Mouse (Mus musculus): Measurements from ENCODE around the gene Sult2b1. TPM values are rescaled to one million over a fixed set of nuclear protein-coding genes. Genes with fewer than 3 reads are reported as not detected.

Sult2b1 gene
- total RNA-seq, 2 experiments from 2014 or later = not detected

Other genes starting within 250 kb of the Sult2b1 start
- 1 to 10 TPM in 1 of 2 experiments, not detected in 1; 8.0 TPM for gene Hsd17b14, start 229.8 kb downstream of the Sult2b1 start, total RNA-seq (2023)
- gene Bcat2, start 214.5 kb downstream of the Sult2b1 start, total RNA-seq (2023) = 10 to 100 TPM; 28.7 to 47.2 TPM
- not detected for gene Fgf21, start 169.2 kb downstream of the Sult2b1 start, total RNA-seq (2023)
- gene Fut1, start 167.4 kb downstream of the Sult2b1 start, total RNA-seq (2023) = not detected
- gene Izumo1, start 162.9 kb downstream of the Sult2b1 start, total RNA-seq (2023) = not detected
- not detected for gene Rasip1, start 157.2 kb downstream of the Sult2b1 start, total RNA-seq (2023)
- not detected for gene Mamstr, start 144.7 kb downstream of the Sult2b1 start, total RNA-seq (2023)
- gene Fut2, start 118.3 kb downstream of the Sult2b1 start, total RNA-seq (2023) = not detected
- not detected for gene Ntn5, start 100.6 kb downstream of the Sult2b1 start, total RNA-seq (2023)
- not detected for gene Sec1, start 90.3 kb downstream of the Sult2b1 start, total RNA-seq (2023)
- gene Car11, start 84.8 kb downstream of the Sult2b1 start, total RNA-seq (2023) = not detected
- 10 to 100 TPM; 18.5 to 23.3 TPM for gene Dbp, start 79.6 kb downstream of the Sult2b1 start, total RNA-seq (2023)
- gene Rpl18, start 69.2 kb downstream of the Sult2b1 start, total RNA-seq (2023) = 1,000 to 10,000 TPM; 1,959 to 2,082 TPM
- gene Sphk2, start 66.7 kb downstream of the Sult2b1 start, total RNA-seq (2023) = 10 to 100 TPM; 33.4 to 41.2 TPM
- under 1 TPM; 0.42 to 0.99 TPM for gene Fam83e, start 63.5 kb downstream of the Sult2b1 start, total RNA-seq (2023)
- not detected for gene Spaca4, start 58.9 kb downstream of the Sult2b1 start, total RNA-seq (2023)
- gene Lmtk3, start 931 bp downstream of the Sult2b1 start, total RNA-seq (2023) = under 1 TPM in 1 of 2 experiments, not detected in 1; 0.26 TPM
- gene Cyth2, start 29.9 kb upstream of the Sult2b1 start, total RNA-seq (2023) = 100 to 1,000 TPM; 108 to 146 TPM
- 1 to 10 TPM; 2.3 to 3.3 TPM for gene Kcnj14, start 40.1 kb upstream of the Sult2b1 start, total RNA-seq (2023)
- 10 to 100 TPM; 27.9 to 32.7 TPM for gene Grwd1, start 46.3 kb upstream of the Sult2b1 start, total RNA-seq (2023)
- gene Kdelr1, start 88.1 kb upstream of the Sult2b1 start, total RNA-seq (2023) = 10 to 100 TPM; 60.0 to 71.8 TPM
- under 1 TPM; 0.38 to 0.47 TPM for gene Grin2d, start 93.7 kb upstream of the Sult2b1 start, total RNA-seq (2023)
- gene Syngr4, start 112.0 kb upstream of the Sult2b1 start, total RNA-seq (2023) = not detected
- 10 to 100 TPM in 1 of 2 experiments, 1 to 10 TPM in 1; 7.6 to 10.8 TPM for gene Tmem143, start 112.3 kb upstream of the Sult2b1 start, total RNA-seq (2023)
- 100 to 1,000 TPM; 199 to 219 TPM for gene Emp3, start 136.7 kb upstream of the Sult2b1 start, total RNA-seq (2023)
- 1 to 10 TPM; 6.3 TPM for gene Ccdc114, start 139.4 kb upstream of the Sult2b1 start, total RNA-seq (2023)
- not detected for gene Abcc6, start 245.6 kb upstream of the Sult2b1 start, total RNA-seq (2023)
- 10 to 100 TPM; 41.5 to 43.6 TPM for gene Nomo1, start 249.0 kb upstream of the Sult2b1 start, total RNA-seq (2023)